Mouse (Mus musculus) fat pad, adult 2 months (tissue): ENCODE results near the gene Gm45233.

Experiments
- DNase-seq: peaks from one replicate; pipeline ENCODE4 v3.0.0-alpha.2; 2011; ENCODE audit warnings: low read depth, low spot score; ENCODE audit errors: extremely low read depth

Gene Gm45233

GRCm38 (mm10) chr7:43495343-43496021 is 51.6 kb downstream of the Gm45233 start:
- no peak for DNase-seq

GRCm38 (mm10) chr7:43511707-43512478 is 68.0 kb downstream of the Gm45233 start:
- no peak for DNase-seq

- DNase-seq, result no peak
Observed at GRCm38 (mm10) chr7:43512519-43512918, 68.6 kb downstream of the Gm45233 start.
